Mouse (Mus musculus) yolk sac, embryonic 10.5 days (tissue): ENCODE results near the gene Sorl1.

Source experiments
- DNase-seq: peaks from one replicate; pipeline ENCODE4 v3.0.0-alpha.2; 2017; ENCODE audit warnings: low spot score

Sorl1 gene

DNA sequence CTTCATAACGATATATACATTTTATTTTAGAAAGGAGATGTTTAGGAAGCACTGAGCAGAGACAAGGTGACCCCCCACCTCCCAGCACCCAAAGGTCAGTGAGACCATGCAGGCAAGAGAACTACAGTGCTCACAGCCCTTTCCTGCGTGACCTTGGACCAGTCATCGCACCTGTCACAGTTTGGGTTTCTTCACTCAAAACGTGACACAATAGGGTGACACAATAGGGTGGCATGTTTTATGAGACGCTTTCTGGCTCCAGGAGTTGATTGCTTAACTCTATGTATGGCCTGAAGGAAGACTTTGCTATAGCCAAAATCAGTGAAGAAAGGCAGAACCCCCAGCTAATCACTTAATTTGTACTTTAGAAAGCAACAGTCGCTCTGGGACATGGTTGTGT is 1.7 kb downstream of the Sorl1 start:
- no peak for DNase-seq

GRCm38 (mm10) chr9:42121631-42122354 is 2.3 kb downstream of the Sorl1 start:
- no peak for DNase-seq

DNA sequence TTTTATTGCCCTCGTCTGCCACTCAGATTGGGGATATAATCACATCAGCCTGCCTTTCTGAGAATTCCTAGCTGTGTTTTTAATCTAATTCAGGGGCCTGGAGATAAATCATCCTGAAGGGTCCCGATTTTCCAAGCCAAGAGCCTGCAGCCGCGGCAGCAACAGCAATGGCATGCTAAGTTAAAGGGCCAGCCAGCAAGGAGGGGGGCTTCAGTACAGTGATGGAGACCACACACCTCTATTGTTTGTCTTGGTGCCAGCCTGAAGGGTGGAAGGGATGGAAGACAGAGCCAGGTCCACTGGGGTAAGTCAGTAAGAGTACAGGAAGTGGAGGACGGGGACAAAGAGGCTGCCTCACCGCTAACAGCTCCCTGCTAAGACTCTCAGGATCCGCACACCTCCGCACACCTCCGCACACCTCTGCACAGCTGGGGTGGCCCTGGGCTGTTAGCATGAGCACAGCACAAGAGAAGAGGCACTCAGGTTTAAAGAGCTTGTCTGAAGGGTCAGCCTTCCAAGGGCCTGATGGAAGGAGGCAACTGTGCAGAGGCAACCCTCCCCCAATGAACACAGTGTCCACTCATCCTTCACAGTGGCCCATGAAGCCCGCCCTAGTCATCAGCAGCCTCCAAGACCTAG is 7.6 kb downstream of the Sorl1 start:
- no peak for DNase-seq

DNA sequence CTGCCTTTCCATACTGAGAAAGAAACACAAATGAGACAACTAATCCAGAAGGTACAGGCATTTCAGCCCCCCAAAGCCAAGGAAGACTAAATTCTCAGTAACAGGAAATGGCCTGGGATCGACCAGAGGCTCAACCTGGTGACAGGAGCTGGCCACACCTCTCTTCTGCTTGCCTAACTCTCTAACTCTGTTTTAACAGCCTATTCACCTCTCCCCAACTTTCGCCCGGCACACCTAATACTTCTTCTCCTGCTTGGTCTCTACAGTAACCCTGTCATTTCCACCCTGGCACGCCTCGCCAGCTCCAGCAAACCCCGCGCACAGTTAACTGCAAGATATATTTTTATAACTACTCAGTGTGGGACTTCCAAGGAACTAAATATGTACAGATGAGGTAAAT is 9.0 kb downstream of the Sorl1 start:
- no peak for DNase-seq

- DNase-seq, result no peak
Observed at GRCm38 (mm10) chr9:42113316-42113715, 10.8 kb downstream of the Sorl1 start.

DNA sequence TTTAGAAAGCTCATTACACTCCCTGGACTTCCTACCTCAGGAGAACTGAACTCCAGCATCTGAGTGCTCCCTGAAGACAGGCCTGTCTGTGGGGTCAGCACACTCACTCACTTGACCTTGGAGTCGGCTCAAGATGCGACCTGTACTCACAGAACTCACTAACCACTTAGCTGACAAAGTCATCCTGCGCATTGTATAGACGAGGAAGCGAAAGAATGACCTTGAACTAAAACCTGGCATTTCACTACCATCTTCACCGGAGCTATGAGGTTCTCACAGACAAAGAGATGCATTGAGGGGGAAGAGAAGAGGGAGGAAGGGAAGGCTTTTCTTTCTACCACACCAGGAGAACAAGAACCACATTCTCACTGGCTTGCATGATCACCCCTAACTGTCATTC is 11.4 kb downstream of the Sorl1 start:
- no peak for DNase-seq

DNA sequence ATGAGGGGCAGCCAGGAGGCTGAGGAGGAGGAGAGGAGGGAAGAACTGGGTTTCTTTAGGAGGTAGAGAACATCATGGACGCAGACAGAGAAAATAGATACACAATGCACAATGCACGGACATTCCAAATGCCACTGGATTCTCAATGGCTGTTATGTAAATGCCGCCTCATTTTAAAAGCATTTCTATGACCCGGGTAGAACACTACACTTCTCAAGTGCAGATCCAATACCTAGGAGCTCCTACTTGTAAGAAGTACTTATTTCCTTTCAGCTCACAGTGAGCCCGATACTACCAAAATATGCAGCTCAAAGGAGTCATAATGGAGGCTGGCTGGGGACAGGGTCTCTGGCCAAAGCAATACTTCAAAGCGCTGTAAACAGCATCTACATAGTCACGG is 12.8 kb downstream of the Sorl1 start:
- DNase-seq, result no peak

DNA sequence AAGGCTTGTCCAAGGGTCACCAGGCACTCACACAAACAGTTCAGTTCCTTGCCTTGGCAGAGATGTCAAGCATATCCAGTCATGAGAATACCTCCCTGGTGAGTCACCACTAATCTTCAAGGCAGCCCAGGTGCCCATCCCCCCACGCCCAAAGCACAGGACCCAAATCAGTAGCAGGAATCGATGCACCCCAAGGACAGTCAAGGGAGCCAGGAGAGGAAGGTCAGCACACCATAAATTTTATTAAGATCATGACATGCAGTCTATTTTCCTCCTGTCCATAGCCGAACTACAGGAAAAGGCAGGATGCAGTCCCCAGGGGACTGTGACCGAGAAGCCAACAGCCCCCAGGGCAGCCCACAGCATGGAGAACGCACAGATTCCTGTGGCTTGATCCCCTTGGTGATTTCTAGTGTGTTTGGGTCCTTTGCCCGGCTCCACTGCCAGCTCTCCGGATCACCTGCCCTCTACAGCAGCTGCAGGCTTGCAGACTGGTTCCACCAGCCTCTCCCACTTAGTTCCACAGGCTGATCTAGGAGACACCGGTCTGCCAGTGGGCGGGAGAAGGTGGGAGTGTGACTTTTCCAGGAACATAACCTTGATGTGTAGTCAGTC is 14.2 kb downstream of the Sorl1 start:
- DNase-seq, result peak; percentile 49

DNA sequence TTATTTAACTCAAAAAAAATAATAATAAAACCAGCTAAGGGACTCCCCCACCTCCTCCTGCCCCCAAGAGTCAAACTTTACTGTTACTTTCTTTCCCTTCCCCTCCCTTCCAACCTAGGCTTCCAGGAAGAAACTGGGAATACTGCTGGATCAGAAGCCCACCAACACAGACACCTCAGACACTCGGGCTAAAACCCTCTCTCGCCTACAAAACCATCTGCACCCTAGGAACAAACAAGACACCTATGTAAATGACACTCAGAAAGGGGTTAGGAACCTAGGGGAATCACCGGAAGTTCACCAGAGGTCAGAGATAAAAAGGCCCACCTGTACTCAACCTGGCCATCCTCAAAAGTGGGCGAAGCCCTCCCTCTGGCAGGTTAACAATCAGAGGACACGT is 15.0 kb downstream of the Sorl1 start:
- DNase-seq, result no peak

DNA sequence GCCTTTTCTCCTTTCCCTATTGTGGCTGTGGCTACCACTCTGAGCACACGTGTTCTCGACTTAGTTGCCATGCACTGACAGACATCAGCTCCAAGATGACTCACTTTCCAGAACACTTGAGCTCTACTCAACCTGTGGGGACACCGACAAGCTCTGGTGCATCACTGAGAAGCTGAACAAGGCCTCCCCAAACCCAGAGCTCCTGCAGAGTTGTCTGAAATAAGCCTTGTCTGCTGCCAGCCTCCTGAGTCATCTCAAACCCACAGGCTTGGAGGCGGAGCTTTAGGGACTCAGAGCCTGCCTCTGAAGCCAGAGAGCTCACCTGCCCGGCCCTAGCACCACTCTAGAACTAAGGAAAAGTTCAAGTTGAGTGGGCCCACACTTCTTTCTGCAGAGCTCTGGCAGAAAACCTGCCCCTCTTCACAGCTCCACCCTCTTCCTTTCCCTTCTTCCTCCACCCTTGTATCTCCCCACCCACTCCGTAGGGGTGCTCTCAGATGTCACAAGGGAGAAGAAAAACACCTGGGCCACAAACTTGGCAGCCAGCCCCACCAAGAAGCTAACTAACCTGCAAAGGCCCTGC is 15.6 kb downstream of the Sorl1 start:
- no peak for DNase-seq

- no peak for DNase-seq
Observed at GRCm38 (mm10) chr9:42107062-42107461, 17.0 kb downstream of the Sorl1 start.

DNA sequence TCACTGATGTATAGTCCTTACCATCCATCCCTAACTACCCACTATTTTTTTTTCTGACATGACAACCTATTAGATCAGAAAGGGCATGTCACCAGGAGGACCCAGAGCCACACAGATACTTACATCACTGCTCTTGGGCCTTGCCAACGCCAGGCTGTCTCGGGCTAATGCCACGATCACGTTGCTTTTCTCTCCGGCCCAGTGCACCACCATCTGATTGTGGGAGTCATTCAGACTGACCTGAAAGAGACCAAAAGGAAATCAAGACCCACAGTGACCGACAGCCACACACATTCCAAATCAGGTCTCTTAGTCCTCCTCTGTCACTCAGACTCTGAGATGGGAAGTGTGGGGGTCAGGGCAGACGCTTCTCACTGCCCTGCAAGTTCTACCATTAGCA is 17.8 kb downstream of the Sorl1 start:
- no peak for DNase-seq

DNA sequence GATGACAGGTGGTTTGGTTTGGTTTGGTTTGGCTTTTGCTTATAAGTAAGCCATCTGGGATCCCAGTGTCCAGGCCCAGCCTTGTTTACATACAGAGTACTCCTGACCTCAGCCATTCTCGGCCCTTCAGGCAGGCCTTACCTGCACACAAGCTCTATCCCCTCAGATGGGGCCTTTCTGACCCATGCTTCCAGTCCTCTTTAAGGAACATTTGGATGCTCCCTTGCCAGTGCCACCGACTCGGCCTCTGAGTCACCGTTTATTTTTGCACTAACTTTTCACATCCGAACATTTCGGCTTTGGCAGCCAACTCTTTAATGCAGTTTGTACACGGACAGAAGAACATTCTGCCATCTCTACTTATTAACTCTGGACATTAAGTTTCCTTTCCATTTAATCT is 20.6 kb downstream of the Sorl1 start:
- peak; percentile 78 for DNase-seq

DNA sequence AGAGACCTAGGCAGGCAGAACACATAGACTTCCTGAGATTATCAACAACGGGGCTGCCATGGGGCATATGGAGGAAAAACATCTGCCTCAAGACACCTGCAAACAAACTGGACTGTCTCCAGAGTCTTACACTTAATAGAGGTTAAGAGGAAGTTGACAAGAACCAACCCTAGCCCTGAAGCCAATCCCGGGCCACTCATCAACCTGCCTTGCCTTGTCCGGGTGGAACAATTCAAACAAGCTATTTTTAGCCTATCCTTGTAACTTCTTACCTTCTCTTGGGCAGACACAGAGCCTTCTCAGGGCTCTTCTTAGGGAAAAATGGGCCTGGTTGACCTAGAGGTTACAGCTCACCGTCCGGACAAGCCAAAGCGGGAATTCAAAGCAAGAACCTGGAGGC is 22.1 kb downstream of the Sorl1 start:
- peak; percentile 62 for DNase-seq

DNA sequence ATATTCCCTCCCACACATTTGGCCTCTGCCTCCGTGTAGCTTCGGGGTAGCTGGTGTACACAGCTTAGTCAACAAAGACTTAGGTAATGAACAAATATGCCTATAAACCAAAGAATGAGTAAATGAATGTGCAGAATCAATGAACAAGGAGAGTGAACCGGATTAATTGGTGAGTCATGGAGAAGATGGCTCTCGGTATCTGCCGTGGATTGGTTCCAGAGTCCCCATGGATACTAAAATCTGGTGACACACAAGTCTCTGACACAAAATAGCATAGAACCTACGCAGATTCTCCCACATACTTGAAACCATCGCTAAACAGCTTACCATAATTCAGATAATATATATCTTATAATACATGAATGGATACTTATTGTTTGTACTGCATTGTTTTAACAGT is 22.8 kb downstream of the Sorl1 start:
- no peak for DNase-seq

DNA sequence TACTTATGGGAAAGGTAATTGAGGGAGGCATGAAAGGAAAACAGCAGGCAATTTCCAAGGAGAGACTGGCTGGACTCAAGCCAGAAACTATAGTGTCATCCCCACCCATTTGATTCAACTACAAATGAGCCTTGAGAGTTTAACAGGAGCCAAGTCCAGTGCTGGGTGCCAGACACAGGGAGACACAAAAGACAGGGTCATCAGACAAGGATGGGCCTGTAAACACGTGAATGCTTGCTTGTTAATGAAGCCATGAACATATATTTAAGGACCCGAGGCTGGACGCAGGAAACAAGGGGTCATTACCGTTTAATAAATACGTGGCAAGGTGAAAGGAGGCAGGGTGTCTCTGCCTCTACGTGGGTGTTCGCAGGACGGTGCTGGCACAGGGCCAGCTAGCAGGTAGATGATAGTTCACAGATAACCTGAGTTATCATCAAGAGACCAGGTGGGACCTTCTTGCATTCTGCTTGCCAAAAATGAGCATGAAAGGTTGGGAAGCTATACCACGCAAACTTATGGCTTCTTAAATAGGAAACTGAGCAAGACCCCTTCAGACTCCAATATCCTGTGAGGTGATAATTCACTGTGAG is 23.4 kb downstream of the Sorl1 start:
- DNase-seq, result no peak

DNA sequence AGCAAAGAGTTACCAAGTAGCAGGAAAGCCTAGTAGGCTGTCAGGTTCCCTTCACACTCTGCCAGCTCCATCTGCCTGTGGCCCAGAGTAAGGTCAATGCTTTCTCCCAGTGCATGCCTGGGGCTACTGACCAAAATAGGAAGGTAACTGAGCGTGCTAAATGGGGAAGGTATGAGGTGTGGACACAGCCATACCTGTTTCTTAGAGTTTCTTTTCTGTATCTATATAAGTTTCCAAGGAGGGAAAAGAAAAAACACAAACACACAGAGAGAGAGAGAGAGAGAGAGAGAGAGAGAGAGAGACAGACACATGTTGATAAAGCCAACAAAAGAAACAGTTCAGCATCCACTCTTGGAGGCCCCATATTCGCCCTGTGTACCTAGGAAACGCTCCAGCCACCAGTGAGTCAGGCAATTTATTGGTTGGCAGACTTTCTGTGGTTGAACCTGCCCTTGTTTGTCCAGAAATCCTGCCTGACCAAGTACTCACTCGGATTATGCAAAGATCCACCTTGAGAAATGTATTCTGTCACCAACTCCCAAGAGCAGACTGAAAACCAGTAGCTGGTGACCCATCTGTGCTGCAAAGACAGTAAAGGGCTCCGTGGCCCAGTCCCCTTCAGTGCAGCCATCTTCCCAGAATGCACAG is 25.5 kb downstream of the Sorl1 start:
- DNase-seq, result no peak

DNA sequence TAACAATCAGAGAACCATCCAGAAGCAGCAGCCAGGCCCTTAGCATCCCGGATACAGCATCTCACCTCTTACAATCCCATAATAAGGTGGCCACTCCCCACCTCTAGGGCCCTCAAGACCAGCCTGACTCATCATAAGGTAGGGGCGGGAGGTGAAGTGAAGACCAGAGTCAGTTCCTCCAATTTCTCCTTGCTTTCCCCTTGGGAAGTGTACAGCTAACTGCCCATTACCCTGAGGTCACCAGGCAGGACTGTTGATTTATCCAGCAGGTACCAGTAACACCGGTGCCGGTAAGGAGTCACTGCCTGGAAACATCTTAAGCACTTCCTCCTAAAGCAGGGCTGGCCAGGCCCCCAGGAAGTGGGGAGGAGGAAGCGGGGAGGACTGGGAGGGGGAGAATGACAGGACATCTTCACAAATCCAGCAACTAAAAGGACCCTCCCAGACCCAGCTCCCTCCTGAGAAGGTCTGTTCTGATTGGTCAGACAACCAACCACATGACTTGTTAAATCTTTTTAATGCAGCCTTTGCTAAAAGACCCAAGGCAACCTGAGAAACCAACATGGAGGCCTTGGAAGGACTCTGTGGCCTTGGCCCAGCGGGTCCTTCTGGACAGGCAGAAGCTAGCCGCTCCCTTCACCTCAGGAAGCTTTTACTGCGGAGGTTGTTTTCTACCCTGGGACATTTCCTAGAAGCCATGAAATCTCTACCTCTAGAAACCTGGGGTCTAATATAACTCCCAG is 26.2 kb downstream of the Sorl1 start:
- DNase-seq, result no peak

DNA sequence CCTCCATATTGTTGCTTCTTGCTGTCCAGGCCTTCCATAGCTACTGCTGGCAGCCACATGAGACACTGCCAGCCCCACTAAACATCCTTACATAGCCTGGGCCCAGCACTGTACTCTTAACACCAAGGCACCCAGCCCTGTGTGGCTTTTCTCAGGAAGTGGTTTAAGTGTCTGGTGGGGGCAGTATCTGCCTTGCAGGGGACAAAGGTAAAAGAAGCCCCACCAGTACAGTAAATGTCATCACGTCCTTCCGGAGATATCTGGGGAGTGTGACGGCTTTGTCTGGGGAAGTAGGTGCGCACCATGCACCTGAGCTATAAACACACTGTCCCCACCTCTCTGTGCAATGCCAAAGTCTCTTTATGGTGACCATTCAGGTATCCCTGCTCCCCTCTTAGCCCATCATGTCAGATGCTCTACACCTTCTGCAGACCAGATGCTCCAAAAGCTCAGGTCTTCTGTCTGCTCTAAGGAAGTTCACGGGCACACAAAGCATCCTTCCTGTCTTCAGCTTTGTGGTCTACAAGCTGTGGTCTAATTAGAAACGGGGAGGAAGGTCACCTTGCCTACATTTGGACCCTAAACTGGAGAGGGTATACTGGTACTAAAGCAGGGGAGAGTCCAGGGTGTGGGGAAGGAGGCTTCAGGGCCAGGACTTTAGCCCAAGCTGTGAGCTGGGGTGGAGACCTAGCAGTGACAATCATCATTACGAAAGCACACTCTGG is 26.9 kb downstream of the Sorl1 start:
- DNase-seq, result no peak

DNA sequence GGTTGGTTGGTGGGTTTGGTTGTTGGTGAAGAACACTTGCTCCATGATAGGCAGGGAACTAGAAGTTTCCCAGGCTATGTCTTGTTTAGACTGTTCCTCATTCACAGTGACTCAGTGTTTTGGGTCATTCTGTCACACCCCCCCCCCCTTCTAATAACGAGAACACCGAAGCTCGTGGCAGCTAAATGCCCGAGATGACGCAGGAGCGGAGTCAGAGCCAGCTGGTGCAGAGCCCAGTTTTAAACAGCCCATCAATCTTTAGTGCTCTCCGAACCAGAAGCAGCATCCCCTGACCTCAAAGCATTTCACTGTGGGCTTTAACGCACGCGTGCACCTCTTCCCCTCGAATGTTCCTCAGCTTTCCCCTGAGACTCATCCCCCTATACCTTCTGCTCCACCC is 29.3 kb downstream of the Sorl1 start:
- DNase-seq, result no peak

DNA sequence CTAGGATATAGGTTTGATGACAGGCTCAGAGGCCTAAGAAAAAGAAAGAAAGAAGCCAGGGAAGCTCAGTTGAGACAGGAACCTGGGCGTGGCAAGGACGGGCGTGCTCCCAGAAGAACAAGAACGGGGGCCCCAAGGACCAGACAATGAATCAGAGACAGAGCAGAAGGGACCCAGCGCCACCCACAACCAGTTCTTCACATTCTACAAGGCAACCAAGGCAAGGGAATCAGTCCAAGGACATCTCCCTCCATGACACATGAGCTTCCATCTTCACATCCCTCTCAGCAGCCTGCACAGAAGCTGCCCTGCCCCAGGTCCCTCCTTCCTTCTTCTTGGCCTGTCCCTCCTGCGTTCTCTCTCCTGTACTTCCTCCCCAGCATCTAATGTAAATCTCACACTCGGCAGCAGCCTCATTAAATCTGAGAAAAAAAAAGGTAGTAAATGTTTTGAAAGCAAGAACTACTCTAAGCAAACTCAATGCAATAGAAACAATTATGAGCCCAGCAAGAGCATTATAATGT is 30.0 kb downstream of the Sorl1 start:
- DNase-seq, result no peak
